Mouse (Mus musculus): ENCODE measurements around the gene Nupr1. TPM values are rescaled to one million over a fixed set of nuclear protein-coding genes. Genes with fewer than 3 reads are reported as not detected.

Gene Nupr1
- total and polyA plus RNA-seq, 3 experiments, result 1.1 to 13.4 (median 11.1) TPM

DNA sequence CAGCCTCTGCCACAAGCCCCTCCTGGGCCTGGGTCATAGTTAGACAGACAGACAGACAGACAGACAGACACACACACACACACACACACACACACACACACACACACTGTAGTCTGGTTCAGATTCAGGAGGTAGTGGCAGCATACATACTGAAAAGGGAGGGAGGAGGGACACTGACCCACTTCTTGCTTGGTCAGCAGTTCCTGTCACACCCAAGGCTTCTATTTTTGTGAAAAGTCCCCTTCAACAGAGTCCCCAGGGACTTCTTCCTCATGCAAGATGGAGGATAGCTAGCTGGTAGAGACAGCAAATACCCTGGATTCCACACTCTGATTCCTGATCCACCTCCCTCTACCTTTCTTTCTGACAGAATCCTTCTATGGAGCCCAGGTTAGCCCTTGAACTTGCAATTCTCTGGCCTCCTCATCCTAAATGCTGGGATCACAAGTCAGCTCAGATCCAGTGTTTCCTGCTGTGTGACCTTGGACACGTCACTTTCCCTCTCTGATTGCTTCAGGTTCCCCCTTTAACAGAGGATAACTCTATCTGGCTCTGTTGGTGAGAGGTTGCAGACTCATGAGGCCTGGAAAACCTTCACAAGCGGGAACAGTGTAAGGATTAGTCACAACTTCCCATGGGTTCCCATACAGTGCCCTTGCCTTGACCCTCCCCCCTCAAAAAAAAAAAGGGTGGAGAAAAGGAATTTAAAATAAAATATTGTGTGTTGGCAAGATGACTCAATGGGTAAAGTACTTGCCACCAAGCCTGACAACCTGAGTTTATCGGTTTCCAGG lies 4.7 kb downstream of the Nupr1 start:
- Histone ChIP-seq H3K9me3 (replicated peaks) (no peaks in the 10 kb centered on the region), H3K27me3 (ENCODE audit: insufficient read depth, low read length) (no peaks in the 10 kb centered on the region), H3K4me1 (ENCODE audit: insufficient read depth, low read depth, low read length) (peaks cover 64% of the 10 kb centered on the region), H3K4me3 (ENCODE audit: low read depth, low read length) (peak overlapping the region; percentile 67; the same call in 1 of the 2 replicates), H3K36me3 (replicated peaks) (peaks cover 6% of the 10 kb centered on the region)
- DNase-seq (ENCODE audit: low spot score), result no peak
- no peak for ATAC-seq (ENCODE audit: extremely low read depth, insufficient number of reproducible peaks, low FRiP score, poor library complexity, severe bottlenecking)
- TF ChIP-seq TAL1 (conservative IDR thresholded peaks at IDR 0.05; ENCODE audit: low read depth, low read length), result no peak
- no peak for TF ChIP-seq GATA2 (IDR thresholded peaks at IDR 0.05; ENCODE audit: borderline replicate concordance, low read depth, low read length)
- no peak for TF ChIP-seq POLR2AphosphoS5 (IDR thresholded peaks at IDR 0.05; ENCODE audit: insufficient replicate concordance, low read depth, low read length)
- TF ChIP-seq GATA1 (IDR thresholded peaks at IDR 0.05; ENCODE audit: borderline replicate concordance, low read length), result no peak

DNA sequence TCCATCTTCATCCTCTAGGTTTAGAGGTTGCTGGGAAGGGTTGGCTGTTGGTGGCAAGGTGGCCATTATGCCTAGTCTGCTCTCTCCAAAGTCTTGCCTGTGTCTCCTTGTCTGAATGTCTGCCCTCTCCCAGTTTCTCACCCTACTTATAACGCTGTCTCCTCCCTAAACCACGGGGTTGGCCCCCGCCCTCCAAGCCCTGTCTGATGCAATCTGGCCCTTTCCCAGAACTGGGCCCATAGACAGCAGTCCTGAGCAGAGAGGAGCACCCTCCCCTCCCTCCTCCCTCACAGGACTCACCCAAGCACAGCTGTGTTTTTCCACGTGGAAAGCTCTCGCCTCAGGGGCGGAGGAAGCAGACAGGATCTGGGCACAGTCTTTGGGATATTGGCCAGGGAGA lies 5.3 kb downstream of the Nupr1 start:
- Histone ChIP-seq H3K4me1 (ENCODE audit: insufficient read depth, low read depth, low read length) (peaks cover 62% of the 10 kb centered on the region), H3K27me3 (ENCODE audit: insufficient read depth, low read length) (no peaks in the 10 kb centered on the region), H3K4me3 (ENCODE audit: low read depth, low read length) (peak overlapping the region; percentile 67), H3K36me3 (replicated peaks) (peaks cover 6% of the 10 kb centered on the region), H3K9me3 (replicated peaks) (no peaks in the 10 kb centered on the region)
- DNase-seq (ENCODE audit: low spot score) (peak; percentile 71), ATAC-seq (ENCODE audit: extremely low read depth, insufficient number of reproducible peaks, low FRiP score, poor library complexity, severe bottlenecking) (no peak)
- TF ChIP-seq GATA2 (IDR thresholded peaks at IDR 0.05; ENCODE audit: borderline replicate concordance, low read depth, low read length) (no peak), CTCF (IDR thresholded peaks at IDR 0.05; ENCODE audit: low read depth, low read length) (no peak), GATA1 (IDR thresholded peaks at IDR 0.05; ENCODE audit: borderline replicate concordance, low read length) (no peak), POLR2AphosphoS5 (IDR thresholded peaks at IDR 0.05; ENCODE audit: insufficient replicate concordance, low read depth, low read length) (no peak), TAL1 (conservative IDR thresholded peaks at IDR 0.05; ENCODE audit: low read depth, low read length) (no peak)

DNA sequence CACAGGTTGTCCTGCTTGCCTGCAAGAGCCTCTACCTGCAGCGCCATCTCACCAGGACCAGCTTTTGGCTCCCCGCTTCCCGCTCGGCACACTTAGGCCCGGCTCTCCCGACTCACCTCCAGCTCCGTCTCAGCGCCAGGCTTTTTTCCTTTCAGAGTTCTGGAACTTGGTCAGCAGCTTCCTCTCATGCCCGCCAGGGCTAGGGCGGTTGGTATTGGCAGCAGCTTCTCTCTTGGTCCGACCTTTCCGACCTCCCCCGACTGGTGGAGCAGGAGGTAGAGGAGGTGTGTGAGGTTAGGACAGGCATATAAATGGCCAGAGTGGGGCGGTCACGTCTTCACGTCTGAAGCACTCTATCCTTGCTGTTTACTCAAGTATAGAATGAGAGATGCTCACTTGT lies 5.9 kb downstream of the Nupr1 start:
- ATAC-seq (ENCODE audit: extremely low read depth, insufficient number of reproducible peaks, low FRiP score, poor library complexity, severe bottlenecking) (no peak), DNase-seq (ENCODE audit: low spot score) (no peak)
- H3K4me3 ChIP-seq (ENCODE audit: low read depth, low read length), result peak overlapping the region; percentile 67; the same call in 1 of the 2 replicates
- H3K36me3 ChIP-seq (replicated peaks), result peaks cover 6% of the 10 kb centered on the region
- H3K27me3 ChIP-seq (ENCODE audit: insufficient read depth, low read length), result no peaks in the 10 kb centered on the region
- TF ChIP-seq TAL1 (conservative IDR thresholded peaks at IDR 0.05; ENCODE audit: low read depth, low read length), result no peak
- TF ChIP-seq GATA1 (IDR thresholded peaks at IDR 0.05; ENCODE audit: borderline replicate concordance, low read length), result no peak
- TF ChIP-seq CTCF (IDR thresholded peaks at IDR 0.05; ENCODE audit: low read depth, low read length), result no peak
- TF ChIP-seq POLR2AphosphoS5 (IDR thresholded peaks at IDR 0.05; ENCODE audit: insufficient replicate concordance, low read depth, low read length), result no peak
- no peak for TF ChIP-seq GATA2 (IDR thresholded peaks at IDR 0.05; ENCODE audit: borderline replicate concordance, low read depth, low read length)
- peaks cover 62% of the 10 kb centered on the region for H3K4me1 ChIP-seq (ENCODE audit: insufficient read depth, low read depth, low read length)
- no peaks in the 10 kb centered on the region for H3K9me3 ChIP-seq (replicated peaks)

DNA sequence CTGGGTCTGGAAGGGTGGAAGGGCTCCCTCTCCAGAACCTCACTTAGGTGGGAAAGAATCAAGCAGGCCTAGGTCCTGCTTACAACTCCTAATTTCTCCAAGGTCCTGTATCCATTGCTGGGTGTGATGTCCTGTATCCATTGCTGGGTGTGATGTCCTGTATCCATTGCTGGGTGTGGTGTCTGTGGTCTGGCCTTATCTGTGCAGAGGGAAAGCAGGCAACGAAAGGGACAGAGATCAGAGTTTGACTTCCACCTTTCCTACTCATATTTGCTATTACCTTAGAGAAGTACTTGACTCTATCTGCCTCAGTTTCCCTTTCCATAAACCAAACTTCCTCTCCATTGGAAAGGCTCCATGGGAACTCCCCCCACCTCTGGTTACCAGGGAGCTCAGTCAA lies 7.3 kb downstream of the Nupr1 start:
- H3K9me3 ChIP-seq (replicated peaks), result no peaks in the 10 kb centered on the region
- H3K4me1 ChIP-seq (ENCODE audit: insufficient read depth, low read depth, low read length), result peaks cover 52% of the 10 kb centered on the region
- no peak overlapping the region for H3K4me3 ChIP-seq (ENCODE audit: low read depth, low read length)
- H3K36me3 ChIP-seq (replicated peaks), result peaks cover 6% of the 10 kb centered on the region
- H3K27me3 ChIP-seq (ENCODE audit: insufficient read depth, low read length), result no peaks in the 10 kb centered on the region
- DNase-seq (ENCODE audit: low spot score) (no peak), ATAC-seq (ENCODE audit: extremely low read depth, insufficient number of reproducible peaks, low FRiP score, poor library complexity, severe bottlenecking) (no peak)
- TF ChIP-seq GATA2 (IDR thresholded peaks at IDR 0.05; ENCODE audit: borderline replicate concordance, low read depth, low read length) (no peak), TAL1 (conservative IDR thresholded peaks at IDR 0.05; ENCODE audit: low read depth, low read length) (no peak), CTCF (IDR thresholded peaks at IDR 0.05; ENCODE audit: low read depth, low read length) (no peak), GATA1 (IDR thresholded peaks at IDR 0.05; ENCODE audit: borderline replicate concordance, low read length) (no peak), POLR2AphosphoS5 (IDR thresholded peaks at IDR 0.05; ENCODE audit: insufficient replicate concordance, low read depth, low read length) (no peak)

DNA sequence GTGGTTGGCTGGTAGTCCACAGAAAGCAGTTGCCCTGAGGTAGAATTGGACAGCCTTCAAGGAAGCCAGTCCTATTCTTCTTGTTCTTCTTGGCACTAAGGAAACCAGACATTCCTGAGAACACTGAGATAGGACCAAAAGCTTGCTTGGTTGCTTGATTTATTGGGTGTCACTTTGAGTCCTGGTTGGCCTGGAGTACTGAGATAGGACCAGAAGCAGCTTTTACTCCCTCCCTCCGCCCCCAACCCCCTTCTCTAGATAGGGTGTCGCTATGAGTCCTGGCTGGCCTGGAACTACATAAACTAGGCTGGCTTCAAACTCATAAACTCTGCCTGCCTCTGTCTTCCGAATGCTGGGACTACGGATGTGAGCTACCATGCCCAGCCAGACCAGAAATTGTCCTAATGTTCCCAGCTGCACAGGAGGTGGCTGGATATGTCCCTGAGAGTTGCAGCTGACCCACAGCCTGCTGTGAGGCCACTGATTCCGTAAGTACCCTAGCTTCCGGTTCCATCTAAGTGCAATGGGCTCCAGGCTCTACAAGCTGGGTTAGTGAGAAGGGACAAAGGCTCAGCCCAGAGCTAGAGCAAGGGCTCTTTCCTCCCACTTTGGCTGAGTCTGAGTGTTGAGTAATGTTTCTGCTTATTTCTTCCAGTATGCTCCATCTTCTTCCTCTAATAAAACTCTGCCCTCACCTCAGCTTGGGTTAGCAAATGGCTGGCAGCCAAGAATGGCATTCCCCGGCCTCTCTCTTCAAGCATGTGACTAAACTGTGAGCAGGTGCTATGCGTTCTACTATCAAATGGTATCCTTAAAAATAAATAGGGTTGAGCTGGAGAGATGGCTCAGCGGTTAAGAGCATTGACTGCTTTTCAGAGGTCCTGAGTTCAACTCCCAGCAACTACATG lies 9.0 kb downstream of the Nupr1 start:
- DNase-seq (ENCODE audit: low spot score) (no peak), ATAC-seq (ENCODE audit: extremely low read depth, insufficient number of reproducible peaks, low FRiP score, poor library complexity, severe bottlenecking) (no peak)
- Histone ChIP-seq H3K4me3 (ENCODE audit: low read depth, low read length) (no peak overlapping the region), H3K9me3 (replicated peaks) (no peaks in the 10 kb centered on the region), H3K27me3 (ENCODE audit: insufficient read depth, low read length) (peaks cover under 1% of the 10 kb centered on the region; the same call in 1 of the 2 replicates), H3K36me3 (replicated peaks) (peaks cover 6% of the 10 kb centered on the region), H3K4me1 (ENCODE audit: insufficient read depth, low read depth, low read length) (peaks cover 49% of the 10 kb centered on the region)
- TF ChIP-seq CTCF (IDR thresholded peaks at IDR 0.05; ENCODE audit: low read depth, low read length), result no peak
- no peak for TF ChIP-seq POLR2AphosphoS5 (IDR thresholded peaks at IDR 0.05; ENCODE audit: insufficient replicate concordance, low read depth, low read length)

All from G1E (cell line).